15 mouse cellular contexts compared by ENCODE assay signal in genomic region chr5:47975795-47976194, GRCm38 (mm10). TPM values are rescaled to one million over a fixed set of nuclear protein-coding genes. Genes with fewer than 3 reads are reported as not detected.
DNase-seq lines count a peak whose midpoint lies in the region; ATAC-seq and TF ChIP-seq lines count a peak whose summit lies in the region.
"Had no signal": no experiment of that assay in that cellular context is flagged by ENCODE, and none has a peak within 500 bp of the region (broad histone marks: within the 10 kb centered on the region; RNA-seq: fewer than 3 reads in every experiment).

No protein-coding gene starts in this region.

- no peak for TF ChIP-seq CTCF in liver, postnatal 0 days (IDR thresholded peaks at IDR 0.05; ENCODE audit: low read depth)

- WGBS in forebrain, embryonic 13.5 days = 67% methylated on average over 2 of the region's 2 CpGs
- WGBS in forebrain, embryonic 11.5 days = 79% methylated on average over 2 of the region's 2 CpGs
- 78% methylated on average over 2 of the region's 2 CpGs for WGBS in midbrain, embryonic 11.5 days
- WGBS in midbrain, embryonic 10.5 days = 75% methylated on average over 2 of the region's 2 CpGs
- WGBS in forebrain, embryonic 15.5 days = 51% methylated on average over 2 of the region's 2 CpGs
- WGBS in midbrain, embryonic 14.5 days = 63% methylated on average over 2 of the region's 2 CpGs
- 56% methylated on average over 2 of the region's 2 CpGs for WGBS in liver, postnatal 0 days (ENCODE audit: insufficient replicate concordance)

- H3K4me2 ChIP-seq in forebrain, embryonic 13.5 days = no peak overlapping the region
- no peak overlapping the region for H3K4me2 ChIP-seq in forebrain, embryonic 11.5 days (ENCODE audit: low read depth, low read length, severe bottlenecking)
- no peak overlapping the region for H3K4me2 ChIP-seq in midbrain, embryonic 11.5 days
- no peak overlapping the region for H3K4me2 ChIP-seq in forebrain, embryonic 15.5 days (replicated peaks)
- no peak overlapping the region for H3K4me2 ChIP-seq in midbrain, embryonic 14.5 days (ENCODE audit: low read length)
- H3K4me2 ChIP-seq in liver, postnatal 0 days (ENCODE audit: low read depth, low read length) = no peak overlapping the region
- H3K4me2 ChIP-seq: heart, embryonic 12.5 days; limb, embryonic 13.5 days; liver, embryonic 15.5 days; midbrain, embryonic 12.5 days had no signal

- no peak for TF ChIP-seq EP300 in liver, postnatal 0 days (IDR thresholded peaks at IDR 0.05; ENCODE audit: low read depth)

- no peaks in the 10 kb centered on the region for H3K4me1 ChIP-seq in forebrain, embryonic 13.5 days
- H3K4me1 ChIP-seq in forebrain, embryonic 11.5 days (replicated peaks; ENCODE audit: control insufficient read depth, insufficient read depth, low read length) = no peaks in the 10 kb centered on the region
- no peaks in the 10 kb centered on the region; the same call in 1 of the 2 replicates for H3K4me1 ChIP-seq in midbrain, embryonic 11.5 days (ENCODE audit: control insufficient read depth, insufficient read depth, low read length)
- peaks cover 2% of the 10 kb centered on the region; the same call in 1 of the 2 replicates for H3K4me1 ChIP-seq in midbrain, embryonic 10.5 days
- H3K4me1 ChIP-seq in forebrain, embryonic 15.5 days = no peaks in the 10 kb centered on the region
- H3K4me1 ChIP-seq in midbrain, embryonic 14.5 days (ENCODE audit: control insufficient read depth, insufficient read depth, low read length) = no peaks in the 10 kb centered on the region
- H3K4me1 ChIP-seq in liver, postnatal 0 days (ENCODE audit: insufficient read depth) = no peaks in the 10 kb centered on the region
- H3K4me1 ChIP-seq: heart, embryonic 12.5 days; limb, embryonic 13.5 days; liver, embryonic 15.5 days; midbrain, embryonic 12.5 days had no signal

- H3K27ac ChIP-seq in forebrain, embryonic 13.5 days = no peak overlapping the region
- no peak overlapping the region for H3K27ac ChIP-seq in forebrain, embryonic 11.5 days (ENCODE audit: low read depth, low read length)
- no peak overlapping the region for H3K27ac ChIP-seq in midbrain, embryonic 11.5 days (ENCODE audit: low read depth, low read length)
- H3K27ac ChIP-seq in midbrain, embryonic 10.5 days (replicated peaks) = no peak overlapping the region
- no peak overlapping the region for H3K27ac ChIP-seq in forebrain, embryonic 15.5 days (replicated peaks)
- no peak overlapping the region for H3K27ac ChIP-seq in midbrain, embryonic 14.5 days (replicated peaks; ENCODE audit: low read depth, low read length)
- no peak overlapping the region for H3K27ac ChIP-seq in liver, postnatal 0 days (ENCODE audit: low read depth)
- H3K27ac ChIP-seq: limb, embryonic 13.5 days; liver, embryonic 15.5 days; midbrain, embryonic 12.5 days had no signal

- ATAC-seq in forebrain, embryonic 13.5 days = peak; percentile 68; the same call in 1 of the 2 replicates
- no peak for ATAC-seq in forebrain, embryonic 11.5 days (replicated peaks; ENCODE audit: low FRiP score)
- no peak for ATAC-seq in midbrain, embryonic 11.5 days (ENCODE audit: low FRiP score)
- ATAC-seq in forebrain, embryonic 15.5 days (replicated peaks) = peak; percentile 53; the same call in 1 of the 2 replicates
- ATAC-seq in midbrain, embryonic 14.5 days (ENCODE audit: low FRiP score, low TSS enrichment) = no peak; the same call in 1 of the 2 replicates
- no peak for ATAC-seq in liver, postnatal 0 days

- DNase-seq in forebrain, embryonic 11.5 days (ENCODE audit: low spot score) = no peak
- DNase-seq in midbrain, embryonic 11.5 days (ENCODE audit: low spot score, missing footprints) = peak; percentile 65
- no peak for DNase-seq in midbrain, embryonic 10.5 days (ENCODE audit: low spot score)
- DNase-seq in midbrain, embryonic 14.5 days = peak; percentile 43
- DNase-seq in liver, postnatal 0 days = no peak
- DNase-seq in ovary, postnatal 10 days (ENCODE audit: low spot score) = no peak
- DNase-seq: kidney, adult 18-20 months; kidney, postnatal 14 days had no signal

- no peaks in the 10 kb centered on the region for H3K36me3 ChIP-seq in forebrain, embryonic 13.5 days (ENCODE audit: poor library complexity, severe bottlenecking)
- no peaks in the 10 kb centered on the region for H3K36me3 ChIP-seq in forebrain, embryonic 11.5 days (ENCODE audit: control insufficient read depth, insufficient read depth, low read length)
- no peaks in the 10 kb centered on the region for H3K36me3 ChIP-seq in midbrain, embryonic 11.5 days (ENCODE audit: control insufficient read depth, insufficient read depth, low read length)
- H3K36me3 ChIP-seq in midbrain, embryonic 10.5 days = no peaks in the 10 kb centered on the region
- no peaks in the 10 kb centered on the region for H3K36me3 ChIP-seq in forebrain, embryonic 15.5 days
- no peaks in the 10 kb centered on the region for H3K36me3 ChIP-seq in midbrain, embryonic 14.5 days (ENCODE audit: control insufficient read depth, insufficient read depth, low read length)
- no peaks in the 10 kb centered on the region for H3K36me3 ChIP-seq in liver, postnatal 0 days (replicated peaks; ENCODE audit: insufficient read depth, low read length)
- H3K36me3 ChIP-seq: heart, embryonic 12.5 days; limb, embryonic 13.5 days; liver, embryonic 15.5 days; midbrain, embryonic 12.5 days had no signal

- no peaks in the 10 kb centered on the region for H3K9me3 ChIP-seq in forebrain, embryonic 13.5 days (replicated peaks)
- H3K9me3 ChIP-seq in forebrain, embryonic 11.5 days (ENCODE audit: control insufficient read depth, low read length) = no peaks in the 10 kb centered on the region
- no peaks in the 10 kb centered on the region for H3K9me3 ChIP-seq in midbrain, embryonic 11.5 days (ENCODE audit: control insufficient read depth, low read length)
- H3K9me3 ChIP-seq in midbrain, embryonic 10.5 days (replicated peaks) = no peaks in the 10 kb centered on the region
- H3K9me3 ChIP-seq in forebrain, embryonic 15.5 days = no peaks in the 10 kb centered on the region
- H3K9me3 ChIP-seq in midbrain, embryonic 14.5 days (ENCODE audit: control insufficient read depth, low read length) = no peaks in the 10 kb centered on the region
- no peaks in the 10 kb centered on the region for H3K9me3 ChIP-seq in liver, postnatal 0 days (ENCODE audit: low read length)
- H3K9me3 ChIP-seq: heart, embryonic 12.5 days; liver, embryonic 15.5 days had no signal

- no peak overlapping the region for H3K4me3 ChIP-seq in forebrain, embryonic 13.5 days
- no peak overlapping the region for H3K4me3 ChIP-seq in forebrain, embryonic 11.5 days (ENCODE audit: low read depth, low read length)
- no peak overlapping the region for H3K4me3 ChIP-seq in midbrain, embryonic 11.5 days (ENCODE audit: low read depth, low read length)
- H3K4me3 ChIP-seq in midbrain, embryonic 10.5 days = no peak overlapping the region
- H3K4me3 ChIP-seq in forebrain, embryonic 15.5 days = no peak overlapping the region
- no peak overlapping the region for H3K4me3 ChIP-seq in midbrain, embryonic 14.5 days (replicated peaks; ENCODE audit: low read depth, low read length)
- no peak overlapping the region for H3K4me3 ChIP-seq in liver, postnatal 0 days (ENCODE audit: low read depth, low read length)
- H3K4me3 ChIP-seq: heart, embryonic 12.5 days; limb, embryonic 13.5 days; liver, embryonic 15.5 days; midbrain, embryonic 12.5 days had no signal

- no peak overlapping the region for H3K9ac ChIP-seq in forebrain, embryonic 13.5 days
- H3K9ac ChIP-seq in forebrain, embryonic 11.5 days (ENCODE audit: low read length) = no peak overlapping the region
- no peak overlapping the region for H3K9ac ChIP-seq in midbrain, embryonic 11.5 days (ENCODE audit: low read length)
- no peak overlapping the region for H3K9ac ChIP-seq in forebrain, embryonic 15.5 days (replicated peaks)
- H3K9ac ChIP-seq in midbrain, embryonic 14.5 days (replicated peaks; ENCODE audit: low read length) = no peak overlapping the region
- no peak overlapping the region for H3K9ac ChIP-seq in liver, postnatal 0 days (replicated peaks)
- H3K9ac ChIP-seq: heart, embryonic 12.5 days; limb, embryonic 13.5 days; liver, embryonic 15.5 days; midbrain, embryonic 12.5 days had no signal

- H3K27me3 ChIP-seq in forebrain, embryonic 13.5 days = no peaks in the 10 kb centered on the region
- no peaks in the 10 kb centered on the region for H3K27me3 ChIP-seq in forebrain, embryonic 11.5 days (ENCODE audit: control insufficient read depth, insufficient read depth, low read length)
- H3K27me3 ChIP-seq in midbrain, embryonic 11.5 days (ENCODE audit: control insufficient read depth, insufficient read depth, low read length) = no peaks in the 10 kb centered on the region
- no peaks in the 10 kb centered on the region for H3K27me3 ChIP-seq in midbrain, embryonic 10.5 days (ENCODE audit: low read depth, poor library complexity, severe bottlenecking)
- H3K27me3 ChIP-seq in forebrain, embryonic 15.5 days = no peaks in the 10 kb centered on the region
- H3K27me3 ChIP-seq in midbrain, embryonic 14.5 days (ENCODE audit: control insufficient read depth, insufficient read depth, low read length) = no peaks in the 10 kb centered on the region
- H3K27me3 ChIP-seq in liver, postnatal 0 days (ENCODE audit: insufficient read depth, low read length) = 0 out of 2 replicates have a peak, but pooled peaks cover 5% of the 10 kb centered on the region
- H3K27me3 ChIP-seq: CH12.LX; heart, embryonic 12.5 days; limb, embryonic 13.5 days; liver, embryonic 15.5 days; midbrain, embryonic 12.5 days had no signal

RNA-seq across cellular contexts. Expression of gene Slit2, which starts 7.1 kb away (rescaled TPM):
- 16.9 and 21.7 TPM in 2 replicates for polyA plus RNA-seq in forebrain, embryonic 13.5 days (2015; fragmentation: Nextera tagmentation; extraction: Ambion mirVana)
- polyA plus RNA-seq in forebrain, embryonic 11.5 days (2014; fragmentation: Nextera tagmentation; extraction: Ambion mirVana) = 28.5 and 28.7 TPM in 2 replicates
- 34.5 and 38.9 TPM in 2 replicates for polyA plus RNA-seq in midbrain, embryonic 11.5 days (2014; fragmentation: Nextera tagmentation; extraction: Ambion mirVana)
- 44.4 and 45.2 TPM in 2 replicates for polyA plus RNA-seq in midbrain, embryonic 10.5 days (2016; fragmentation: Nextera tagmentation; extraction: Ambion mirVana)
- 11.9 and 14.6 TPM in 2 replicates for polyA plus RNA-seq in forebrain, embryonic 15.5 days (2015; fragmentation: Nextera tagmentation; extraction: Ambion mirVana)
- 24.1 and 25.7 TPM in 2 replicates for polyA plus RNA-seq in midbrain, embryonic 14.5 days (2014; fragmentation: Nextera tagmentation; extraction: Ambion mirVana)
- 0.23 and 0.47 TPM in 2 replicates for polyA plus RNA-seq in liver, postnatal 0 days (2015; fragmentation: Nextera tagmentation; extraction: Ambion mirVana)

Comparison
In these comparisons a context has a peak if more than half of its experiments do, and no peak if none do; other contexts are left out.
1. ATAC-seq: peak in forebrain, embryonic 13.5 days (single experiment) and forebrain, embryonic 15.5 days (single experiment); none in forebrain, embryonic 11.5 days (single experiment), midbrain, embryonic 11.5 days (single experiment), midbrain, embryonic 14.5 days (single experiment) and liver, postnatal 0 days (single experiment).
2. DNase-seq: peak in midbrain, embryonic 11.5 days (single experiment) and midbrain, embryonic 14.5 days (single experiment); none in forebrain, embryonic 11.5 days (single experiment), midbrain, embryonic 10.5 days (single experiment), liver, postnatal 0 days (single experiment) and ovary, postnatal 10 days (single experiment).